Mouse (Mus musculus) gonadal fat pad, adult 2 months (tissue): ENCODE data around the gene Tnfrsf25. TPM values are rescaled to one million over a fixed set of nuclear protein-coding genes. Genes with fewer than 3 reads are reported as not detected.

Source experiments
- polyA plus RNA-seq: library from polyadenylated mRNA; depleted of rRNA; stranded (reverse); fragments of >200 nt; gene quantifications from 2 replicates; pipeline ENCODE4 v1.2.3, GENCODE M21; 2012; rRNA removed

The Tnfrsf25 gene
- polyA plus RNA-seq, 1 experiment, result 6.1 TPM

Other genes starting within 250 kb of the Tnfrsf25 start
- 62.3 and 66.7 TPM in 2 replicates for gene Dnajc11, start 182.2 kb upstream of the Tnfrsf25 start, polyA plus RNA-seq
- 44.1 and 51.3 TPM in 2 replicates for gene Thap3, start 126.9 kb upstream of the Tnfrsf25 start, polyA plus RNA-seq
- gene Phf13, start 119.7 kb upstream of the Tnfrsf25 start, polyA plus RNA-seq, result 11.3 and 14.8 TPM in 2 replicates
- 20.5 and 29.4 TPM in 2 replicates for gene Klhl21, start 107.1 kb upstream of the Tnfrsf25 start, polyA plus RNA-seq
- gene Zbtb48, start 88.3 kb upstream of the Tnfrsf25 start, polyA plus RNA-seq, result 9.8 and 12.8 TPM in 2 replicates
- gene Tas1r1, start 77.4 kb upstream of the Tnfrsf25 start, polyA plus RNA-seq, result 3.3 and 4.0 TPM in 2 replicates
- 20.1 and 21.2 TPM in 2 replicates for gene Nol9, start 76.6 kb upstream of the Tnfrsf25 start, polyA plus RNA-seq
- gene Plekhg5, start 43.4 kb upstream of the Tnfrsf25 start, polyA plus RNA-seq, result 35.0 and 37.7 TPM in 2 replicates
- 83.7 and 126 TPM in 2 replicates for gene Espn, start 36.4 kb downstream of the Tnfrsf25 start, polyA plus RNA-seq
- 0.32 and 0.39 TPM in 2 replicates for gene Hes2, start 42.9 kb downstream of the Tnfrsf25 start, polyA plus RNA-seq
- gene Acot7, start 62.2 kb downstream of the Tnfrsf25 start, polyA plus RNA-seq, result 25.6 and 27.3 TPM in 2 replicates
- gene Gpr153, start 158.3 kb downstream of the Tnfrsf25 start, polyA plus RNA-seq, result 23.2 and 39.4 TPM in 2 replicates
- gene Hes3, start 175.7 kb downstream of the Tnfrsf25 start, polyA plus RNA-seq, result not detected in 2 replicates
- 35.4 and 38.1 TPM in 2 replicates for gene Icmt, start 181.3 kb downstream of the Tnfrsf25 start, polyA plus RNA-seq
- gene Rnf207, start 203.1 kb downstream of the Tnfrsf25 start, polyA plus RNA-seq, result 3.5 and 6.1 TPM in 2 replicates
- 60.1 and 82.3 TPM in 2 replicates for gene Rpl22, start 209.8 kb downstream of the Tnfrsf25 start, polyA plus RNA-seq
- 0.28 and 0.49 TPM in 2 replicates for gene Chd5, start 222.7 kb downstream of the Tnfrsf25 start, polyA plus RNA-seq